Mouse (Mus musculus) liver, postnatal 0 days (tissue): Measurements from ENCODE around the gene Wscd2. TPM values are rescaled to one million over a fixed set of nuclear protein-coding genes. Genes with fewer than 3 reads are reported as not detected.
A peak's percentile ranks its signal among the peaks of the same experiment; 100 is the strongest.

ENCODE experiments used
- ATAC-seq: fragments of 200-750 bp; cut with Nextera tagmentation; 2 replicates; pipeline ENCODE4 v1.8.0; 2017; ENCODE audit warnings: mild to moderate bottlenecking, moderate library complexity
- DNase-seq: peaks from one replicate; pipeline ENCODE4 v3.0.0-alpha.2; 2016
- H3K27ac ChIP-seq: fragments of 300-500 bp; sonication (generic); 2 replicates; pipeline ENCODE4 v1.5.1; 2014; ENCODE audit warnings: antibody characterized with exemption, moderate library complexity, mild to moderate bottlenecking, low read depth
- H3K27me3 ChIP-seq: fragments of 300-500 bp; sonication (generic); 2 replicates; pipeline ENCODE4 v1.6.1; 2014; ENCODE audit warnings: low read length, control low read depth, mixed read lengths; ENCODE audit not compliant: insufficient read depth
- H3K36me3 ChIP-seq: fragments of 300-500 bp; sonication (generic); replicated peaks from 2 replicates; pipeline ENCODE4 v1.6.1; 2014; ENCODE audit warnings: mild to moderate bottlenecking, control low read depth, low read length, moderate library complexity, mixed read lengths; ENCODE audit not compliant: insufficient read depth
- H3K4me1 ChIP-seq: fragments of 300-500 bp; sonication (generic); 2 replicates; pipeline ENCODE4 v1.6.1; 2014; ENCODE audit warnings: antibody characterized with exemption, mild to moderate bottlenecking, control low read depth; ENCODE audit not compliant: insufficient read depth
- H3K4me2 ChIP-seq: fragments of 300-500 bp; sonication (generic); 2 replicates; pipeline ENCODE4 v1.6.1; 2014; ENCODE audit warnings: low read depth, mild to moderate bottlenecking, low read length, moderate library complexity, mixed read lengths
- H3K4me3 ChIP-seq: fragments of 300-500 bp; sonication (generic); 2 replicates; pipeline ENCODE4 v1.5.1; 2014; ENCODE audit warnings: low read depth, low read length
- H3K9ac ChIP-seq: fragments of 300-500 bp; sonication (generic); replicated peaks from 2 replicates; pipeline ENCODE4 v1.6.1; 2014; ENCODE audit warnings: mild to moderate bottlenecking, moderate library complexity
- H3K9me3 ChIP-seq: fragments of 300-500 bp; sonication (generic); 2 replicates; pipeline ENCODE4 v1.6.1; 2016; ENCODE audit warnings: mild to moderate bottlenecking, control low read depth, low read length, mixed read lengths
- CTCF ChIP-seq: sonication (generic); IDR thresholded peaks from 2 replicates; pipeline ENCODE4 v1.5.1; 2016; ENCODE audit warnings: antibody characterized with exemption, low read depth
- EP300 ChIP-seq: IDR thresholded peaks from 2 replicates; pipeline ENCODE4 v1.6.1; 2016; ENCODE audit warnings: antibody characterized with exemption, low read depth, mild to moderate bottlenecking
- WGBS: fragments of 180-500 bp; shearing (Covaris S2); extraction: QIAGEN DNeasy Blood & Tissue Kit; methylation state at CpG from one replicate; pipeline ENCODE4 v1.1.7; 2014; ENCODE audit not compliant: insufficient replicate concordance; 5-methylcytosine and 5-hydroxymethylcytosine counted together
- polyA plus RNA-seq: library from polyadenylated mRNA; unstranded; fragments of >200 nt; fragmentation: Nextera tagmentation; extraction: Ambion mirVana; gene quantifications from 2 replicates; pipeline ENCODE4 v1.2.1, GENCODE M21; 2015

Gene Wscd2
- polyA plus RNA-seq, 1 experiment from 2014 or later: not detected

DNA sequence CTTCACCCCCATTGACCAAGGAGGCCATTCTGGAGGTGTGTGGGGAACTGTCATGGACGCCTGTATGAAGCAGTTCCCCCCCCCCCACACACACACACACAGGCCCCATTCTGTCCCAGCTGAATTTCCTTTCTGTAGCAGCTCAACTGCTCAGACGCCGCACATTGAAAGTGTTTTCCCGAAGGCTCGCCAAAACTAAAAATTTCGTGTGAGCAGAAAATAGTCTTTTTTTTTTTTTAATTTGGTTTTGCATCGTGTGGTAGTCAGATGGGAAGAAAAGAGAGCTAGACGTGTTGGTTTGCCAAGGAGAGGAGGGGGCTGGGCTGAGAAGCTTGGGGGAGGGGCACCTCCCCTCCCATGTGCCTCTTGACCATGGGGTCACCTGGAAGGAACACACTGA, 23.5 kb downstream of the Wscd2 start:
- H3K4me2 ChIP-seq: no peak overlapping the region
- DNase-seq (no peak), ATAC-seq (no peak)
- 69% methylated on average over 8 of the region's 8 CpGs for WGBS
- H3K9ac ChIP-seq: no peak overlapping the region
- H3K4me3 ChIP-seq: no peak overlapping the region
- H3K27me3 ChIP-seq: no peaks in the 10 kb centered on the region
- H3K4me1 ChIP-seq: no peaks in the 10 kb centered on the region
- H3K27ac ChIP-seq: no peak overlapping the region
- H3K9me3 ChIP-seq: no peaks in the 10 kb centered on the region
- no peak for TF ChIP-seq EP300
- TF ChIP-seq CTCF: no peak
- H3K36me3 ChIP-seq: no peaks in the 10 kb centered on the region

DNA sequence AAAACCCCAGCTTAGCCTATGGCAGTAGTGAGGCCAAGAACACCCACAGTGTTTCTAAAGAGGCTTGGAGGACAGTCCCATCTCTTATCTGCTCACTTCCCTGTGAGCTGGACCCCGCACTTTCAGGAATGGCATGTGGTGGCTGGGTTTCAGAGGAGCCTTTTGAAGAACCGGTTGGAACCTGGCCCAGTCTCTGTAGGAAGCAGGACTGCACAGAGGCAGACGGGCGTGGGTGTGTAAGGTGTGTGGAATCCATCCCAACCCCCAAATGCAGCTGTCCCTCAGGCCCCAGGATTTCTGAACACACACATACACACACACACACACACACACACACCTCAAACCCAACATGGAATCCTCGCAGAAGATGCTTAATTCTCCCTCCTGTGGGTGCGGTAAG, 23.9 kb downstream of the Wscd2 start:
- ATAC-seq: no peak
- H3K27ac ChIP-seq: no peak overlapping the region
- WGBS: 74% methylated on average over 6 of the region's 6 CpGs
- H3K9ac ChIP-seq: no peak overlapping the region
- no peak overlapping the region for H3K4me2 ChIP-seq
- DNase-seq: no peak
- H3K4me3 ChIP-seq: no peak overlapping the region
- H3K4me1 ChIP-seq: no peaks in the 10 kb centered on the region
- no peaks in the 10 kb centered on the region for H3K9me3 ChIP-seq
- TF ChIP-seq CTCF: no peak
- no peak for TF ChIP-seq EP300
- H3K27me3 ChIP-seq: no peaks in the 10 kb centered on the region
- H3K36me3 ChIP-seq: no peaks in the 10 kb centered on the region

DNA sequence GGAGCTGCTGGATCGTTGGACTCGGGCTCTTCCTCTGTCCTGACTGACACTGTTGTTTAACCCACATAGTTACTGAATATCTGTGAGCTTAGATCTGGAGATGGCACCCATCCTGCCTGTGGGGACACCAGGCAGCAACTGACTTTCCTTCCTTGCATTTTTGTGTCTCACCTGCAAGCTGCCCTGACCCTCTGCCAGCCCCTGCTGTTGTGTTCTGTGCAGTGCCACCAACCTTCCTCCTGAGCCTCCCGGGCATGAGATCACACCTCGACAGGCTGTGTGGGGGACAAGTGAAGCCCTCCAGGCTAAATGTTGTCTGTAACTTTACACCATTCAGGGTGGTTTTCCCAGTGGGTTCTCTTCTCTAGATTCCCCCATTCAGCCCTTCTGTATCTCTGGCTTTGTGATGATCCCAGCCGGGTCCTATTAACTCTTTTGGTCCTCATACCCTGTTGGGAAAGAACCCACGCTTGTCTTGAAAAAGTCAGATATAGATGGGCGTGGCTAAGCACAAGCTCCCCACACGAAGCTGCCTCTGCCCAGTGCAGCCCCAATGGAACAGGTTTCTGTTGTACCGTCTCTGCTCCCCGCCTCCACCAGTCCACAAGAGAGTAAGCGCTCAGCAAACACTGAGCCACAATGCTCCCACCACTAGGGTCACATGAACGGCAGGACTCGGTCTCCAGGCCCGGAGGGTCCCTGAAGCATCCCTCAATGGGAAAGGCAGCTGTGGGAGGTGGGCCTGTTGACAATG, 26.2 kb downstream of the Wscd2 start:
- no peak overlapping the region for H3K27ac ChIP-seq
- no peak for DNase-seq
- H3K9ac ChIP-seq: no peak overlapping the region
- H3K4me2 ChIP-seq: no peak overlapping the region
- WGBS: 40% methylated on average over 14 of the region's 14 CpGs
- H3K27me3 ChIP-seq: no peaks in the 10 kb centered on the region
- H3K4me3 ChIP-seq: no peak overlapping the region
- no peaks in the 10 kb centered on the region for H3K9me3 ChIP-seq
- TF ChIP-seq EP300 (no peak), CTCF (no peak)
- ATAC-seq: no peak
- H3K4me1 ChIP-seq: no peaks in the 10 kb centered on the region
- no peaks in the 10 kb centered on the region for H3K36me3 ChIP-seq

DNA sequence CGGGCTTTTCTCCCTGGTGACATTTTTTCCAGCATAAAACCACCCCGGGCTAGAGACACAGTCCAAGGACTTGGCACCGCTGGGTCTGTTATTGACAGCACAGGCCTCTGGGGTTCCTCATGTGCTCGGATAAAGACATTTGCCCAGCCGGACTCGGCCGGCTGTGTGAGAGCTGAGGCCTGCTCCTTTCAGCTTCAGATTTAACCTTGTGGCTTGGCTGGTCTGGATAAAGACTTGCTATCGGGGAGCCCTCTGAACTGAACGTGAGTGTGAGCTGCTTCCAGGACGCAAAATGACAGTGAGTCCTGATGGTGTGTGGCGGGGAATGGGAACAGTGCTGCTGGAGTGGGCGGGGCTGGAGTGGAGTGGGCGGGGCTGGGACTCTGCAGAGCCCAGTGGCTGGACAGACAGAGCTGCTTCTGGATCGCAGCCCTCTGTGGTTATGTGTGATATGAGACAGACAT, 26.8 kb downstream of the Wscd2 start:
- Histone ChIP-seq H3K9ac (no peak overlapping the region), H3K27ac (no peak overlapping the region), H3K4me3 (no peak overlapping the region), H3K4me1 (no peaks in the 10 kb centered on the region), H3K27me3 (no peaks in the 10 kb centered on the region), H3K36me3 (no peaks in the 10 kb centered on the region), H3K9me3 (no peaks in the 10 kb centered on the region), H3K4me2 (no peak overlapping the region)
- TF ChIP-seq CTCF (no peak), EP300 (no peak)
- WGBS: 37% methylated on average over 14 of the region's 14 CpGs
- peak; percentile 25 for DNase-seq
- no peak for ATAC-seq

DNA sequence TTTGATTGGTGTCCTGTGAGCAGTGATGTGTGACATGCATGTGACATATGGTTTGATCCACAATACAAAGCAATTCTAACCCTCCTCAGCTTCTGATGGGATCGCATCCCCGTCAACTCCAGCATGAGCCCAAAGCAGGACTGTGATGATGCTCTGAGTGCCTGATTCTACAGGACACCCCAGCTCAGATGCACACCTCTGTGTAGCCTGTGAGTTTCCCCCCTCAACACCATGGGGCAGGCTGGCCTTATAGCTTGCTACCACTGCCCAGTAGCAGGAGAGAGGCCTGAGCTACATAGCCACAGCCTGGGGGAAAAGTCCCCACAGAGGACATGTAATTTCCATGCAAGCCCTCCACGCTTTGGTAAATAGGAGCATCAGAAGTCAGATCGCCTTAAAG, 27.3 kb downstream of the Wscd2 start:
- Histone ChIP-seq H3K9me3 (no peaks in the 10 kb centered on the region), H3K4me3 (no peak overlapping the region), H3K27ac (no peak overlapping the region), H3K36me3 (no peaks in the 10 kb centered on the region), H3K27me3 (no peaks in the 10 kb centered on the region), H3K9ac (no peak overlapping the region), H3K4me1 (no peaks in the 10 kb centered on the region), H3K4me2 (no peak overlapping the region)
- no peak for DNase-seq
- 78% methylated on average over 4 of the region's 4 CpGs for WGBS
- no peak for ATAC-seq
- no peak for TF ChIP-seq EP300
- no peak for TF ChIP-seq CTCF

DNA sequence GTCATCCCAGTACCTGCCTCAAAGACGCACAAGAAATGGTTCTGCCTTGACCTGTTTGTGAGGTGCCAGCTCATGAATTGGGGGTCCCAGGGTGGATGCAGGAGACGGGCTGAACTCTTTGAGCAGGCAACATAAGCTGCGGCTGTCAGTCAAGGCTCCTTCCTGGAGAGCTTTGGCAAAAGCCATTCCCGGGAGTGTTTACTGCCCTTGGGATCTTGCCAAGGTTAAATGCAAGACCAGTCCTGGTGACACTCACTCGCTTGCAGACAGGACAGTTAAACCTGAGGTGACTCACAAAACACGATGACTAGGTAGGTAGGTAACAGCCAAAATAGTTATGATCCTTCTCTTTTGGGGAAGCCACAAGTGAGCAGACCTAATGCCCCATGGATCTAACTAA, 30.9 kb downstream of the Wscd2 start:
- DNase-seq (no peak), ATAC-seq (no peak)
- H3K9ac ChIP-seq: no peak overlapping the region
- H3K9me3 ChIP-seq: no peaks in the 10 kb centered on the region
- 67% methylated on average over 6 of the region's 6 CpGs for WGBS
- H3K36me3 ChIP-seq: no peaks in the 10 kb centered on the region
- no peak overlapping the region for H3K4me2 ChIP-seq
- H3K4me1 ChIP-seq: no peaks in the 10 kb centered on the region
- H3K4me3 ChIP-seq: no peak overlapping the region
- H3K27ac ChIP-seq: no peak overlapping the region
- TF ChIP-seq EP300 (no peak), CTCF (no peak)
- H3K27me3 ChIP-seq: no peaks in the 10 kb centered on the region

DNA sequence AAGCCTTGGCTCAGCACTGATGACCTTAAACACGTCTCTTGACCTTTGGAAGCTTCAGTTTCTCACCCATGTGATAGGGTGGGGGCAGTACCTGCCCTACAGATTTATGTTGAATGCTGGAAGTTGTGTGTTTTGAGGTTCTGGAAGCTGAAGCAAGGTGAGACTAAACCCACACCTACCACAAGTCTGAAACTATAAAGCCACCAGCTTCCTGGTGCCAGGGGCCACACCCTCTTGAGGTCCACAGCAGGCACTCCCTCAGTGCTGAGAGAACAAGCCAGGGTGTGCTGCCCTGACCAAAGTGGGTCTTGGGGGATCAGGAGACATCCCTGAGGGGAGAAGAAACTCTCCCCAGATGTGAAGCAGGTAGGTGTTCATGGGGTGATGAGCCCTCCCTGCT, 48.7 kb downstream of the Wscd2 start:
- Histone ChIP-seq H3K36me3 (no peaks in the 10 kb centered on the region), H3K4me1 (no peaks in the 10 kb centered on the region), H3K27me3 (no peaks in the 10 kb centered on the region), H3K4me3 (no peak overlapping the region), H3K9me3 (no peaks in the 10 kb centered on the region), H3K4me2 (no peak overlapping the region), H3K9ac (no peak overlapping the region), H3K27ac (no peak overlapping the region)
- no peak for ATAC-seq
- DNase-seq: no peak
- no peak for TF ChIP-seq EP300
- TF ChIP-seq CTCF: no peak
- WGBS: 33% methylated on average over 1 of the region's 1 CpGs
